Mouse (Mus musculus): ENCODE results near the gene Slc25a13.

DNA sequence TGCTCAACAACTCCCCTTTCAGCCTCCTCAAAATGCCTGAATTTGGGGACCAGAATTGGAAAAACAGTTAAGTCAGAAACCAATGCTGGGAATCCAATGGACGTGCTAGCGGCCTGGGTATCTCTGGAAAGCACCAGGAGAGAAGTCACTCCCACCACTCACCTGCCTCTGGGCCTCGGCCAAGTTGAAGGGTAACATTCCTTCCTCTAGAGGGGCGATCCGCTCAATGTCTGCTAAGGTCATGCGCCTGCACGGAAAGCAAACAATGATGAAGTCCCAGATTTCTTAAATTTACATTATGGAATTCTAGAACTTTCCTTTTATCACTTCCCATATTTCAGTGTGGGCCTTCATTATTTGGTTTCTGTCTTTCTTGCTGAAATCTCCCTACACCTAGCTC, 103.2 kb downstream of the Slc25a13 start:
- TF ChIP-seq CTCF (IDR thresholded peaks at IDR 0.05; ENCODE audit: insufficient read depth, low read depth, low read length) (no peak), POLR2A (IDR thresholded peaks at IDR 0.05; ENCODE audit: insufficient read depth, low read depth, low read length) (no peak)
